Mouse (Mus musculus) cerebellum, adult (tissue): ENCODE measurements around the gene Washc1.
"Not testable (repeated sequence)": the region's sequence is repeated elsewhere in the genome, so short reads cannot be mapped to it uniquely, and the experiment has no call there.

ENCODE experiments used
- ATAC-seq: cut with Nextera tagmentation; 2 replicates; pipeline ENCODE4 v1.9.2; 2017; ENCODE audit warnings: mild to moderate bottlenecking, moderate library complexity, mixed read lengths; ENCODE audit not compliant: insufficient number of reproducible peaks, low FRiP score, low TSS enrichment

The Washc1 gene

DNA sequence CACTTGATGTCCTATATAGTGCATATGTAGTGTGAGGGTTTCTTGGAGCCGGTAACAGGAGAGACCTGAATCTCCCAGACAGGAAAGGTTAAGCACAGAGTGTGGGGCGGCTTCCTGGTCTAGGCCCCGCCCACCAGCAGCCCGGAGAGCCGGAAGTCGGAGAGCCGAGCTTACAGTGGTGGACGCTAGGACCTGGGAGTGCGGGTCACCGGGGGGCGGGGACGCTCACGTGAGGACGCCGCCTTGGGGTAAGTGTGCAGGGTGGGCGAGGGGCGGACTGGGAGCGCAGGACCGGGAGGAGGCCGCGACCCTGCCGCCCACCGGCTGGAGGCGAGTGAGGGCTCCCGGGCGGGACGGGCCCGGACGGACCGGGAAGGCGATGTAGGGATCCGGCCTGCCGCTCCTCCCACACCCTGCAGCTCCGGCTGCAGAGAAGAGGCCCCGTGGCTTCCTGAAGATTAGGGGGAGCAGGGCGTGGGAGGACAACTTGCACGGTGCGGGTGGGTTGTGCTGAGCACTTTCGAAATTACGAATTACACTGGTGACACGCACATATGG, at the start of gene Washc1:
Washc1 (plus strand) TSS at position 144 of the 558 bp plus-strand sequence.
- ATAC-seq, result peak; percentile 91

DNA sequence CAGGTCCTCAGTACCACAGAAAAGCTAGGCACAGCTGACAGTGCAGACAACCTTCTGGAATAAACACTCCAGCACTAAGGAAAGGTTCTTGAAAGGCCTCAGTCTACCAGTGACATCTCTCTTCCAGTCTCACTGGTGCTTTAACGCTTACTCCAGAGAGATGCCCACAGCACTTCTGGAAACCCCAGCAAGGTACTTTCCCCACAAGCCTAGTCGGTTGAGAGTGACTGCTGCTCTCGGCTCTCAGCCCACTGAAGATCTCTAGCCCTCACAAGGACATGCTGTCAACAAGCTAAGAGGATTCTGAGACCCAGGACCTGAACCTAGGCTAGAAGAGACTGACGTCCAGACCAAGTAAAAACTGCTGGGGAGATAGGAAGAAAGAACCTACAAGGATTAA, 46.2 kb upstream of the Washc1 start:
- no peak for ATAC-seq

DNA sequence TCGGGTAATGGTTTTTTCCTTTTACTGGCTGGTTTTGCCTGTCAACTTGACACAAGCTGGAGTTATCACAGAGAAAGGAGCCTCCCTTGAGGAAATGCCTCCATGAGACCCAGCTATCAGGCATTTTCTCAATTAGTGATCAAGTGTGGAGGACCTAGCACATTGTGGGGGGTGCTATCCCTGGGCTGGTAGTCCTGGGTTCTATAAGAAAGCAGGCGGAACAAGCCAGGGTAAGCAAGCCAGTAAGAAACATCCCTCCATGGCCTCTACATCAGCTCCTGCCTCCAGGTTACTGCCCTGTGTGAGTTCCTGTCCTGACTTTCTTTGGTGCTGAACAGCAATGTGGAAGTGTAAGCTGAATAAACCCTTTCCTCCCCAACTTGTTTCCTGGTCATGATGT, 42.3 kb upstream of the Washc1 start:
- ATAC-seq, result not testable (repeated sequence)

DNA sequence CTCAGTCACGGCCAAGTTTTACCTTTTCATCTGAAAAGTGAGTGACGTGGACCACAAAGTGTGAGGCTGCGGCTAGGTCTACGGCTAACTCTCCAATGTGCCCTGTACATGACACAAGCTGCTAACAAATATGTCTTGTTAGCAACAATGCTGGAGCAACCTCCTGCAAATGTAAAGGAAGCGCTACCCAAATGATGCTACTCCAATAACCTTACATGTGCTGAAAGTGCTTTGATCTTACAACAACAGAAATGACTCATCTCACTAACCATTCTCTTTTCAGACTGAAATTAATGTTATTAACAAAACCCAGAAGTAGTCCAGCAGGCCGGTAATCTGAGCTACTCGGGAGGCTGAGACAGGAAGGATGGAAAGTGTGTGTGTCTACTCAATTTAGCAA, 37.4 kb upstream of the Washc1 start:
- ATAC-seq, result no peak

DNA sequence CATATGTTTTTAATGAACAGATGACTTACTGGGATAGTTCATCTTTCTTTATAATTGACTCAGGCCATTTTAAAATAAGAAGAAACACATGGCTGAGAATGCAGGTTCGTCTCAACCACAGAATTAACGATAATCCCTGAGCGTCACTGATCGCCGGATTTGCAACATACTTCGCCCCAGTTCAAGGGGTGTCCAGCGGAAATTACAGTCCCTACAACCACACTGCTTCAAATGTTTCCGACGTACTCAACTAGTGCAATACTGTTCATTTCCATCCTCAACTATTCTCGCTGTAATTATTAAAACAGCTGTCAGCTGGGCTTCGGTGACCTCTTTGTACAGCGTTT, 35.5 kb upstream of the Washc1 start:
- no peak for ATAC-seq

DNA sequence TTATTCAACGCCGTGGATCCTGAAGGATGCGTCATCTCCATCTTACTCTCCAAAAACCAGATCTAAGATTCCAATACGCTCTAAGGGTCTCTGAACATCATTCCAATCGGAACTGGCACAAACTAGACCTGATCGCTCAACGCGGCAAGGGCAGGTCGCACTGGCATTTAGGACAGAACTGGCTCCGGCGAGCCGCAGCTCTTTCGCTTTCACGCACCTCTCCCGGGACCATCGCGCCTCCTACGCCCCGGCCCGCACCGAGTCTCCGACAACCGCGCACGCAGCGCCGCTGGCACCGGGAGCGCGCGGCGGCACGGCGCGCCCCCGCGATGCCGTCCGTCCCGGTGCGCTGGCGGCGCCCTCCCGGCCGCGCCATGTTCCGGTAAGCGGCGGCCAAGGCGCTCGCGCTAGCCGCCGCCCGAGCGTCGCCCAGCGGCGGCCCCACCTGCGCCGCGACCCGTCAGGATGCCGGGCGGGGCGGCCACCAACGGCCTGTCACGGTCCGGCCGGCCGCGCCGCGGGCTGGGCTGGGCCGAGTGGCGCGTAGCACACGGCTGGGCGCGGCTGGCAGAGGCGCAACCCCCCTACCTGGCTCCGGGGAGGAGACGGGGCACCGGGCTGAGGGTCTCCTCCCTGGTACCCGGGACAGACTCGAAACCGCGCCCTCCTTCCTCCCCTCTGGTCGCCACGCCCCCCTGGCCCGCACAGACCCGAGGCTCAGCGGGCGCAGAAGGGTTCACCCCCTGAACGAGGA, 35.0 kb upstream of the Washc1 start:
- peak; percentile 63 for ATAC-seq

DNA sequence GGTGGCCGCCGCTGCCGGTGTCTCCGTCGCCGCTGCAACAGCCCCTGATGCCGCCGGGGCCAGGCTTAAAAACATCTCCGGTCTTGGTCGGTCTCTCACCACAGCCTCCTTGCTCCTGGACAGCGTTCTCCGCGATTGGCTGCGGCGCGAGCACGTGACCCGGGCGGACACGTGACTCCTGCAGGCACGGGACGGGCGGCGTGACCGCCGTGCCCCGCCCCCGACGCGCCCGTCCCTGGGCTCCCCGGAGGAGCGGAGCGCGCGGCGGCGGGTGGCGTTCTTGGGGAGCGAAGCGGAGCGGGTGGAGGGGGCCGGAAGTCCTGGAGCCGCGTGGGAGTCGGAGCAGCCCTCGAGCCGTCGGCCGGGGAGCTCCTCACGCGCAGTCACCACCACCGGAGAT, 34.4 kb upstream of the Washc1 start, which contains the start of gene Ankrd12:
Ankrd12 (minus strand) TSS at position 156 of the 400 bp plus-strand sequence.
- ATAC-seq, result peak; percentile 93

DNA sequence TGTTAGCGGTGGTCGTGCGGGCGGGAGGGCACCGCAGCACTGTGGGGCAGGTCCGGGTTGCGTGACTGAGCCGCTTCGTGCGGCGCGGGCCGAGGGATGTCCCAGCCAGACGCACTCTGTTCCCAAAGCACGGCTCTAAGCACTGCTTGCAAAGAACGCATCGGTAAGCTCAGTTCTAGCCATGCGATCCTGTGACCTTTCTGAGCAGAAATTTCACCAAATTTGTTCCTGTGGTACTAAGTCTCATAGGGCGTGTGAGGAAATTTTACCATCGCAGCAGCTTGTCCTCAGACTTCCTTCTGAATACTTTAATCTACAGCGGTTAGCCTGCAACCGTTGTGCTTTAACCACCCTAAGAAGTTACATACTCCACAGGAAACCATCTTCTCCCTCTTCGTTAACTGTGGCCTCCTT, 33.9 kb upstream of the Washc1 start:
- ATAC-seq, result 0 out of 2 replicates have a peak, but pooled peaks have one; percentile 29

DNA sequence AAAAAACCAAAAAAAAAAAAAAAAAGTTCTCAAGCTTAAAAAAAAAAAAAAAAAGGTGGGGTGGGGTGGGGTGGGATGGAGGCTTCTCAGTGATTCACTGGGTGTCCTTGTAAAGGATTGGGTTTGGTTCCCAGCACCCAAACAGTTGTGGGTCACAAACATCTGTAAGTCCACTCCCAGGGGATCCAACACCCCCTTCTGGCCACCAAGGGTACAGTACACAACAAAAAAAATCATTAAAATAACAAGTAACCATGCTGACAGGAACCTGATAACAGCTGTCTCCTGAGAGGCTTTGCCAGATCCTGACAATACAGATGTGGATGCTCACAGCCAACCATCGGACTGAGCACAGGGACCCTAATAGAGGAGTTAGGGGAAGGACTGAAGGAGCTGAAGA, 26.9 kb upstream of the Washc1 start:
- ATAC-seq, result no peak

DNA sequence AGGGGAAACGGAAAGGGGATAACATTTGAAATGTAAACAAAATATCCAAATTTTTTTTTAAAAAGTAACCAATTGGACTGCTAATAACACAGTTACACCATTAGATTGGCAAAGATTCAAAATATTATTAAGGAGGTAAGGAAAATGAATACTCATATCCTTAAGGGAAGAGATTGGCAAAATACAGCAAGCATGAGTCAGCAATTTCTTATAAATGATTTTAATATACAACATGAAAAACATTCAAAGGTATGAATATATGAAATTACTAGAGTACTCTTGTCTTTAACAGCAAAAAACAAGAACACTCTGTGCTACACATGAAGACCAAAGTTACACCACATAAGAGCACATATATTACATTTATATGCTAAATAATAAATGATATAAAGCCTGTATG, 26.3 kb upstream of the Washc1 start:
- ATAC-seq, result no peak

DNA sequence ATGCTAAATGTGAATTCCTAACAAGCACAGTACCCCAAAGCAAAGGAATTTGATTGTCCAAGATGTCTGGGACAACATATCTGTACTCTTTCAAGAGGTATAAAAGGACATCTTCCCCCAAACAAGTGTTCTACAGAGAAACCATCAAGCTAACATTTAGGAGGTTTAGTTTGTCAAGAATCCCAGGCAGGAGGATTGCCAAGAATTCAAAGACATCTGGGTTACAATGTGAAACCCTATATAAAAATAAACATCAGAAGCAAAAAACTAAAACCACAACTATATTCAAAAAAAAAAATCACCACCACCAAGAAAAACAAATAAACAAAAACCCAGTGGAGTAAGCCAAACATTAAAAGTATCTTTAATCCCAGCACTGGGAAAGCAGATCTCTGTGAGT, 21.1 kb upstream of the Washc1 start:
- ATAC-seq, result no peak

DNA sequence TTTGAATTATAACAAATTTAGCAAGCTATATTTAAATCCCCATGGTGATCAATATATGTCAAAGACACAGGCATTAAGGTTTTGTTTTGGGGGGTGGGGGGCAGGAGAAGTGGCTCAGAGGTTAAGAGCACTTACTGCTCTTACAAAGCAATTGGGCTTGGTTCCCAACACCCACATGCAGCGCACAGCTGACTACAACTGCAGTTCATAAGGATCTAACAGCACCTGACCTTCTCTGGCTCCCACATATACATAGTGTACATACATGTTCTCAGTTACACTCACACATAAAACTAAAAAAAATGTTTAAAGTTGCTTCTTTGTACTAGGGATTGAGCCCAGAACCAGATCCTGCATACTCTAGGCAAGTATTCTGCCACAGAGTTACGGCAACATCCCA, 20.0 kb upstream of the Washc1 start:
- ATAC-seq, result no peak

DNA sequence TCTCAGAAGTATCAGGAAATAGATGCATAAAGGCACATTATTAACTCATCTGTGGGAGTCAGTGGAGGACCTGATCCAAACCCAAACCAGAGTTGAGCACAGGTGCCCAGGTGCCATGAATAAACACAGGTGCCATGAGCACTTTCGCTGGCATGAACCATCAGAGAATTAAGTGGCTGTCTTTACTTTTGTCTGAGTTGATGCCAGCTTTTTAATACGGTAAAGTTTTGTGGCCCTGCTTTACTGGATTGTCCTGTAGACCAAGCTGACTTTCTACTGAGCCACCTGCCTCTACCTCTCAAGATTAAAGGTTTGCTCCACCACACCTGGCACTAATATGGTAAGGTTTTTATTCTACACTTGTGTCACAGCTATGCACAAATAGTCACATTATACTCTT, 19.3 kb upstream of the Washc1 start:
- ATAC-seq, result no peak

DNA sequence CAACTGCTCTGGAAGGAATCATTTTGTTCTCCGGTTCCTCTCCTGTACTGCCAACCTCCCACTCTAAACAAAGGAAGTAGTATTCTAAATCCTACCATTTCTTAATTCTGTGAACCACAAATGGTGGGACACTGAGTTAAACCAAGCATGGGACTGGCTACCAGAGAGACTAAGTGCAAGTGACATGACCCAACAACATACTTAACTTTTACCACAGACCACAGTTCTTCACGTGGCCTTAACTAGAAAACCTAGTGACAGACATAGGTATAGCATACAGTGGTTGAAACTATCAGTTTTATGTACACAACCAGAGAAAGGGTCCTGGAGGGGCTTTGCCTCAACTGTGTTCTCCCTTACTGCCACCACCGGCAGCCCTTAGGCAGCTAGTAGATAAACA, 18.7 kb upstream of the Washc1 start:
- no peak for ATAC-seq

DNA sequence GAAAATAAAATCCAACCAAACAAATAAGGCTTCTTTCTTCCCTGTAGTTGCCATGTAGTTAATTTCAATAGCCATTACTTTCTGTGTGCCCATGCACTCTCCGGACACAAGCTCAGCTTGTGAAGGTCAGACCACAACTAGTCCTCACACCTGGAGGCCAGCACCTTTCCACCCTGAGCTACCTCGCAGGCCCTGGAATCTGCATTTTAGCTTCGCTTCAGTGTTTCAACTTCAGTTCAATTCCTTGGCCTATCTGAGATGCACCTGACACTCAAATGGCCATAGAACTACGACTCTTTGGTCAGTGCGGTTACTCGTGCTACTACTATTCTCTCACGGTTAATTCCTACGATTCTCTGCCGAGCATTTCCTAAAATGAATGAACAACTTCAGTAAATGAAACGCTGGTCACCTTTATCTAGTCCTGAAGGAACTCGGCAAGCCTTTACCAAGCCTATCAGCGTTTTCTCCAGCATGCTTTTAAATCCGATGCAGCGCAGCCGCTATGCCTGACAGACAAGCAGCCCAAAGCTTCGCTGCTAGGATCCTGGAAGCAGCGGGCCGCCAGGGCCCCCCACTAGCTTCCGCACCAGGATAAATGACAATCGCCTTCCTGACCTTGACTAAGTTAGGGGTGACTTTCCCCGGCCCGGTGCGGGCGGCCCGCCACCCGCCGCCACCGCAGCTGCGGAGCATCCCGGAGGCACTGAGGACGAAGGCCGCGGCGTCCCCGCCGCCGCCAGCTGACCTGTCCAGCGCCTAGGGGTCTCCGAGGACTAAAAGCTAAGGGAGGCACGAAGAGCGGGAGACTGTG, 10.6 kb upstream of the Washc1 start:
- ATAC-seq, result peak; percentile 28; the same call in 1 of the 2 replicates

DNA sequence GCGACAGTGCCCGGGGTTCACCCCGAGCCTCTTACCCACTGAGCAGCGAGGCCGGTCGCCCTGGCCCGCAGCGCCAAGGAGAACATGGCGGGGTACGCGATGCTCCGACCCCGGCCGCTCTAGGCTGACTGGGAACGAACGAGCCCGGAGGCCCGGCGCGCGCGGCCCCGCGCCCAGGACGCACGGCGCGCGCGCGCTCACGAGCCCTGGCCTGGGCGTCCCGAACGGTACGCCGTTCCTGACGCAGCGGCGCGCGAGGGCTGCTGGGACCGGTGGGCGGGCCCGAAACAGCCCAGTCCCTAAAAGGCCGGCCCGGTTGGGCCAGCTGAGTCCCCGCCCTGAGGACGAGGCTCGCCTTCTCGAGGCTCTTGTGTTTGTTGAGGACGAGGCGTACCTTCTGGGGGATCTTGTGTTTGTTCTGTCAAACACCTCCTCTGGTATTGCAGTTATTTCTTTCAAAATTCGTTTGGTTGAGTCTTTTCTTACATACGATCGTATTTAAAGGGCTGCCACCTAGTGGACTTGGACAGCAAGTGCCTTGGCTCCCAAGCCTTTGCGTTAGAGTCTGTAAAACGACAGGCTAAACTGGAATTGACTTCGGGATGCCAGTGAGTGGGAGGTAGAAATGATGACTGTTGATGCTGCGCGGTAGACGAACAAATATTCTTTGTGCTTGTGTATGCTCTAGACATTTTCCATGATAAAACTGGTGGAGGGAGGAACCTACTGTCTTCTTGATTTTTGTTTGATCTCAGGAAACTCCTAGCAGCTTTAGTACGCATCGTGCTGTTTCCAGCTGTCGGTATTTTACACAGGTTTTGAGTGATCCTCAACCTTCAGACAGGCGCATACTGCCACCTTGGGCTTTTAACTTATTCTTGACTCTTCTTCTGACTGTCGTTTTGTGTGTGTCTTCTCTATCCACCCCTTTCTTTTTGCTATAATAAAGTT, 9.7 kb upstream of the Washc1 start, which contains the start of gene Ndufv2:
Ndufv2 (minus strand) TSS at position 180 of the 951 bp plus-strand sequence.
- ATAC-seq, result peak; percentile 99

DNA sequence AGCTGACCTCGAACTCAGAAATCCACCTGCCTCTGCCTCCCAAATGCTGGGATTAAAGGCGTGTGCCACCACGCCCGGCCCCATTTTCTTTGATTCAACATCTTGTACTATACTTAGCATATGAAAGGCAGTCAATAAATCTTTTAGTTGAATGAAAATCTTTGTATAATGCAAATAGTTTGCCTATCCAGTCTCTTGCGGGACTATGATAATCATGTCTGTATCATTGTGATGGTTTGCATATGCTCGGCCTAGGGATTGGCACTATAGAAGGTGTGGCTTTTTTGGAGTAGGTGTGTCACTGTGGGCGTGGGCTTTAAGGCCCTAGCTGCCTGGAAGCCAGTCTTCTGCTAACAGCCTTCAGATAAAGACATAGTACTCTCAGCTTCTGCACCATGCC, 7.3 kb upstream of the Washc1 start:
- ATAC-seq, result no peak

DNA sequence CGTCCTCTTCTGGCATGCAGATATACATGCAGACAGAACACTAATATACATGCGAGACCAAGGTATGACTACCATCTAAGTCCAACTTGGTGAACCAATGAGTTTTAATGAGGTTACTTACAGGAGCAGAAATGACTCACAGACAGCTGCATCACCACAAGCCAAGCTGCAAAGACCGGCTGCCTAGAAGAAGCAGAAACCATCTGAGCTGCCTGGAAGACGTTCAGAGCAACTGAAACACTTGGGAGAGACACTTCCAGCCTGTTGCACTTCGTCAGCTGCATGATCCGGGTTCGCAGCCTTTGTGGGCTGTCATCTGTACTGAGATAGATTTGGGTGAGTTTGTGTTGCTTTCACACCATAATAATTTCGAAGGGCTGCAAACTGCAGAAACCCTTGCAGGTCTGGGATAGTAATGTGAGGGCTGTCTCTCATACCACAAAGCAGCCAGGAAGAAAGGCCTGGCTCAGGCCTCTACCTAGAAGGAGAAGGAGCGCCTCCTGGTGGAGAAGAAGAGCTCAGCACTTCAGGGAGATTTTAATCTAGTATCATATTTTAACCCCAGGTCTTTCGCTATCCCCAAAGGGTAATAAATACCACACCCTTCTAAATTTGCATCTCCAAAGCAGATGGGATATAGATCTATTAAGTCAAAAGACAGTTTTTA, 4.6 kb upstream of the Washc1 start:
- ATAC-seq, result no peak

DNA sequence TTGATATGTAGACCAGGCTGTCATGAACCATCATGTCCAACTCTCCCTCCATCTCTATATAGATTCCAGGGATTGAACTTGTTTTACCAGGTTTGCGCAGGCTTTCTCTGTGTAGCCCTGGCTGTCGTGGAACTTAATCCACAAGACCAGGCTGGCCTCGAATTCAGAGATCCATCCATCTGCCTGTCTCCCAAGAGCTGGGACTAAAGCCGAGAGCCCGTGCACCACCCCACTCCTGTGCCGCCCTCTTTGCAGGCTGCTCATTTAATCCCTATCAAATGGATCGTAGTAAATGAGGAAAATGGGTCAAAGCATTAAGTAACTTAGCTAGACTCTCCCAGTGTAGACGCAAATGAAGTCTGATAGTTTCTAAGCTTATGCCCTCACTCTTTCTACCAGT, 3.9 kb upstream of the Washc1 start:
- no peak for ATAC-seq

DNA sequence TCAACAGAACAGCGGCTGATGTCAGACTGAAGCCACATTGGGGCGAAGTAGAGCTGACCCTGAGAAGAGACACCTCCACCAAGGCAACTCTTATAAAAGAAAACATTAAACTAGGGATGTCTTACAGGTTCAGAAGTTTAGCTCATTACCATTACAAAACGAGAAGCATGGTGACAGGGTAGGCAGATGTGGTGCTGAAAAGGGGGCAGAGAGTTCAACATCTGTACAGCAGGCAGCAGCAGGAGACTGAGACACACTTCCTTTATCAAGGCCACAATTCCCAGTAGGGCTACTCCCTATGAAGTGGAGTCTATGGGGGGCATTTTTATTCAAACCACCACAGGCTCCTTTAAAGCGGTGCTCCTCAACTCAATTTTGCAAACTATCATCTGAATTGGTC, 3.1 kb upstream of the Washc1 start:
- ATAC-seq, result no peak
